Mouse (Mus musculus) forebrain, embryonic 14.5 days (tissue): ENCODE results near the gene Ykt6. TPM values are rescaled to one million over a fixed set of nuclear protein-coding genes. Genes with fewer than 3 reads are reported as not detected.

ENCODE experiments used
- ATAC-seq: fragments of 200-750 bp; cut with Nextera tagmentation; 2 replicates; pipeline ENCODE4 v1.8.0; 2017; ENCODE audit warnings: mild to moderate bottlenecking, moderate library complexity
- DNase-seq: peaks from one replicate; pipeline ENCODE4 v3.0.0-alpha.2; 2015; ENCODE audit warnings: low spot score
- H3K27ac ChIP-seq: fragments of 300-500 bp; sonication (generic); 2 replicates; pipeline ENCODE4 v1.5.1; 2014; ENCODE audit warnings: low read depth, mild to moderate bottlenecking, control low read depth, low read length, moderate library complexity
- H3K27me3 ChIP-seq: fragments of 300-500 bp; sonication (generic); replicated peaks from 2 replicates; pipeline ENCODE4 v1.6.1; 2014; ENCODE audit warnings: low read length, control low read depth, mixed read lengths; ENCODE audit not compliant: control insufficient read depth, insufficient read depth
- H3K36me3 ChIP-seq: fragments of 300-500 bp; sonication (generic); 2 replicates; pipeline ENCODE4 v1.6.1; 2014; ENCODE audit warnings: low read length, control low read depth; ENCODE audit not compliant: control insufficient read depth, insufficient read depth
- H3K4me1 ChIP-seq: fragments of 300-500 bp; sonication (generic); 2 replicates; pipeline ENCODE4 v1.6.1; 2014; ENCODE audit warnings: antibody characterized with exemption, low read length, control low read depth; ENCODE audit not compliant: control insufficient read depth, insufficient read depth
- H3K4me2 ChIP-seq: fragments of 300-500 bp; sonication (generic); 2 replicates; pipeline ENCODE4 v1.6.1; 2014; ENCODE audit warnings: mild to moderate bottlenecking, control low read depth, low read length
- H3K4me3 ChIP-seq: fragments of 300-500 bp; sonication (generic); 2 replicates; pipeline ENCODE4 v1.5.1; 2014; ENCODE audit warnings: low read depth, low read length, control low read depth
- H3K9ac ChIP-seq: fragments of 300-500 bp; sonication (generic); 2 replicates; pipeline ENCODE4 v1.6.1; 2014; ENCODE audit warnings: mild to moderate bottlenecking, low read length, control low read depth, moderate library complexity
- H3K9me3 ChIP-seq: fragments of 300-500 bp; sonication (generic); replicated peaks from 2 replicates; pipeline ENCODE4 v1.6.1; 2016; ENCODE audit warnings: low read length, control low read depth, mixed read lengths; ENCODE audit not compliant: control insufficient read depth
- WGBS: fragments of 180-500 bp; shearing (Covaris S2); extraction: QIAGEN DNeasy Blood & Tissue Kit; methylation state at CpG from one replicate; pipeline ENCODE4 v1.1.7; 2014; 5-methylcytosine and 5-hydroxymethylcytosine counted together
- polyA plus RNA-seq: library from polyadenylated mRNA; unstranded; fragments of >200 nt; fragmentation: Nextera tagmentation; extraction: Ambion mirVana; gene quantifications from 2 replicates; pipeline ENCODE4 v1.2.1, GENCODE M21; 2014

Ykt6 gene
- polyA plus RNA-seq: 46.3 and 47.5 TPM in 2 replicates

- H3K4me1 ChIP-seq: peaks cover 14% of the 10 kb centered on the region
- under 1% methylated on average over 71 of the region's 71 CpGs for WGBS
- peak within 1 kb of the TSS; percentile 84 for H3K9ac ChIP-seq
- no peaks in the 10 kb centered on the region for H3K9me3 ChIP-seq
- H3K27me3 ChIP-seq: no peaks in the 10 kb centered on the region
- DNase-seq: peak; percentile 97
- peak; percentile 98 for ATAC-seq
- peak within 1 kb of the TSS; percentile 72 for H3K4me3 ChIP-seq
- peak within 1 kb of the TSS; percentile 79 for H3K27ac ChIP-seq
- H3K4me2 ChIP-seq: peak within 1 kb of the TSS; percentile 80
- H3K36me3 ChIP-seq: peaks cover 11% of the 10 kb centered on the region
Observed at GRCm38 (mm10) chr11:5955546-5956276, at the start of gene Ykt6. Gene Ykt6, plus strand, starts transcription at chr11:5955693.

- peaks cover 10% of the 10 kb centered on the region for H3K4me1 ChIP-seq
- no peak overlapping the region for H3K27ac ChIP-seq
- H3K9ac ChIP-seq: no peak overlapping the region
- no peak overlapping the region for H3K4me3 ChIP-seq
- no peaks in the 10 kb centered on the region for H3K9me3 ChIP-seq
- 88% methylated on average over 10 of the region's 10 CpGs for WGBS
- no peaks in the 10 kb centered on the region for H3K36me3 ChIP-seq
- DNase-seq (no peak), ATAC-seq (no peak)
- no peak overlapping the region for H3K4me2 ChIP-seq
- H3K27me3 ChIP-seq: no peaks in the 10 kb centered on the region
Observed at GRCm38 (mm10) chr11:5905778-5906518, 49.5 kb upstream of the Ykt6 start.

- no peak for ATAC-seq
- H3K4me1 ChIP-seq: peaks cover 6% of the 10 kb centered on the region
- no peaks in the 10 kb centered on the region for H3K27me3 ChIP-seq
- WGBS: 32% methylated on average over 5 of the region's 5 CpGs
- H3K4me3 ChIP-seq: no peak overlapping the region
- no peak overlapping the region for H3K4me2 ChIP-seq
- no peak overlapping the region for H3K9ac ChIP-seq
- no peaks in the 10 kb centered on the region for H3K36me3 ChIP-seq
- no peak for DNase-seq
- no peak overlapping the region for H3K27ac ChIP-seq
- H3K9me3 ChIP-seq: no peaks in the 10 kb centered on the region
Observed at GRCm38 (mm10) chr11:5907096-5907495, 48.4 kb upstream of the Ykt6 start.

- no peak overlapping the region for H3K27ac ChIP-seq
- no peak overlapping the region for H3K4me2 ChIP-seq
- no peak overlapping the region for H3K9ac ChIP-seq
- H3K9me3 ChIP-seq: no peaks in the 10 kb centered on the region
- no peaks in the 10 kb centered on the region for H3K4me1 ChIP-seq
- H3K4me3 ChIP-seq: no peak overlapping the region
- 91% methylated on average over 4 of the region's 4 CpGs for WGBS
- ATAC-seq: no peak
- H3K27me3 ChIP-seq: no peaks in the 10 kb centered on the region
- H3K36me3 ChIP-seq: no peaks in the 10 kb centered on the region
- no peak for DNase-seq
Observed at GRCm38 (mm10) chr11:5908642-5909041, 46.9 kb upstream of the Ykt6 start.

- no peak overlapping the region for H3K27ac ChIP-seq
- H3K36me3 ChIP-seq: no peaks in the 10 kb centered on the region
- no peaks in the 10 kb centered on the region for H3K27me3 ChIP-seq
- no peak for ATAC-seq
- no peak overlapping the region for H3K4me2 ChIP-seq
- H3K4me1 ChIP-seq: no peaks in the 10 kb centered on the region
- H3K9me3 ChIP-seq: no peaks in the 10 kb centered on the region
- H3K9ac ChIP-seq: no peak overlapping the region
- DNase-seq: peak; percentile 49
- H3K4me3 ChIP-seq: no peak overlapping the region
- 19% methylated on average over 5 of the region's 5 CpGs for WGBS
Observed at GRCm38 (mm10) chr11:5912635-5913034, 42.9 kb upstream of the Ykt6 start.

- ATAC-seq (no peak), DNase-seq (no peak)
- Histone ChIP-seq H3K9me3 (no peaks in the 10 kb centered on the region), H3K9ac (no peak overlapping the region), H3K36me3 (no peaks in the 10 kb centered on the region), H3K4me3 (no peak overlapping the region), H3K4me2 (no peak overlapping the region), H3K27me3 (no peaks in the 10 kb centered on the region), H3K4me1 (no peaks in the 10 kb centered on the region), H3K27ac (no peak overlapping the region)
- 67% methylated on average over 8 of the region's 8 CpGs for WGBS
Observed at GRCm38 (mm10) chr11:5913256-5913655, 42.2 kb upstream of the Ykt6 start.

- no peak for ATAC-seq
- DNase-seq: no peak
- Histone ChIP-seq H3K27ac (no peak overlapping the region), H3K36me3 (no peaks in the 10 kb centered on the region), H3K4me2 (no peak overlapping the region), H3K4me3 (no peak overlapping the region), H3K27me3 (no peaks in the 10 kb centered on the region), H3K9ac (no peak overlapping the region), H3K9me3 (no peaks in the 10 kb centered on the region), H3K4me1 (no peaks in the 10 kb centered on the region)
- 77% methylated on average over 4 of the region's 4 CpGs for WGBS
Observed at GRCm38 (mm10) chr11:5913936-5914335, 41.6 kb upstream of the Ykt6 start.

- H3K9ac ChIP-seq: no peak overlapping the region
- no peak overlapping the region for H3K27ac ChIP-seq
- H3K36me3 ChIP-seq: no peaks in the 10 kb centered on the region
- H3K9me3 ChIP-seq: no peaks in the 10 kb centered on the region
- WGBS: 58% methylated on average over 5 of the region's 5 CpGs
- H3K4me1 ChIP-seq: no peaks in the 10 kb centered on the region
- H3K27me3 ChIP-seq: no peaks in the 10 kb centered on the region
- no peak overlapping the region for H3K4me3 ChIP-seq
- DNase-seq (no peak), ATAC-seq (no peak)
- no peak overlapping the region for H3K4me2 ChIP-seq
Observed at GRCm38 (mm10) chr11:5914940-5915339, 40.6 kb upstream of the Ykt6 start.
